Comparison of ENCODE assay signal across 14 mouse cellular contexts in genomic region chr6:87120661-87121060, GRCm38 (mm10). TPM values are rescaled to one million over a fixed set of nuclear protein-coding genes. Genes with fewer than 3 reads are reported as not detected.
DNase-seq lines count a peak whose midpoint lies in the region; ATAC-seq and TF ChIP-seq lines count a peak whose summit lies in the region.
"Had no signal": no experiment of that assay in that cellular context is flagged by ENCODE, and none has a peak within 500 bp of the region (broad histone marks: within the 10 kb centered on the region; RNA-seq: fewer than 3 reads in every experiment).

No protein-coding gene starts in this region.

- H3K4me3 ChIP-seq in hindbrain, postnatal 0 days (ENCODE audit: low read length): no peak overlapping the region
- H3K4me3 ChIP-seq in hindbrain, embryonic 14.5 days (replicated peaks; ENCODE audit: low read length): no peak overlapping the region
- H3K4me3 ChIP-seq in spleen, adult 2 months (ENCODE audit: extremely low read depth, insufficient read depth, insufficient read length): no peak overlapping the region
- H3K4me3 ChIP-seq in stomach, postnatal 0 days (ENCODE audit: low read depth, low read length): no peak overlapping the region
- H3K4me3 ChIP-seq: forebrain, embryonic 12.5 days; liver, embryonic 15.5 days had no signal

- WGBS in hindbrain, postnatal 0 days: 88% methylated on average over 6 of the region's 6 CpGs
- 92% methylated on average over 6 of the region's 6 CpGs for WGBS in hindbrain, embryonic 14.5 days
- 89% methylated on average over 6 of the region's 6 CpGs for WGBS in spleen, adult 2 months
- WGBS in stomach, postnatal 0 days: 82% methylated on average over 6 of the region's 6 CpGs

- H3K9me3 ChIP-seq in hindbrain, postnatal 0 days (ENCODE audit: low read length): no peaks in the 10 kb centered on the region
- no peaks in the 10 kb centered on the region for H3K9me3 ChIP-seq in hindbrain, embryonic 14.5 days (ENCODE audit: control insufficient read depth, low read length)
- no peaks in the 10 kb centered on the region for H3K9me3 ChIP-seq in stomach, postnatal 0 days (ENCODE audit: control insufficient read depth, low read length)
- H3K9me3 ChIP-seq: forebrain, embryonic 12.5 days; liver, embryonic 15.5 days had no signal

- TF ChIP-seq CTCF in hindbrain, postnatal 0 days (IDR thresholded peaks at IDR 0.05; ENCODE audit: low read depth): peak; percentile 30; the same call in 1 of the 2 replicates
- TF ChIP-seq CTCF in spleen, adult 2 months (IDR thresholded peaks at IDR 0.05; ENCODE audit: extremely low read depth, insufficient read depth, insufficient read length, insufficient replicate concordance): peak; percentile 8; the same call in 1 of the 2 replicates
- peak; percentile 54 for TF ChIP-seq CTCF in stomach, postnatal 0 days (IDR thresholded peaks at IDR 0.05; ENCODE audit: low read depth)

- no peak overlapping the region for H3K4me2 ChIP-seq in hindbrain, postnatal 0 days (ENCODE audit: low read depth, low read length)
- no peak overlapping the region for H3K4me2 ChIP-seq in hindbrain, embryonic 14.5 days (replicated peaks)
- H3K4me2 ChIP-seq in stomach, postnatal 0 days (replicated peaks; ENCODE audit: low read depth): no peak overlapping the region
- H3K4me2 ChIP-seq: forebrain, embryonic 12.5 days; liver, embryonic 15.5 days had no signal

- H3K36me3 ChIP-seq in hindbrain, postnatal 0 days (ENCODE audit: insufficient read depth, low read length): no peaks in the 10 kb centered on the region
- no peaks in the 10 kb centered on the region for H3K36me3 ChIP-seq in hindbrain, embryonic 14.5 days (replicated peaks; ENCODE audit: control insufficient read depth, insufficient read depth)
- no peaks in the 10 kb centered on the region for H3K36me3 ChIP-seq in spleen, adult 2 months (ENCODE audit: control insufficient read depth, insufficient read depth, low read length)
- H3K36me3 ChIP-seq in stomach, postnatal 0 days (ENCODE audit: control insufficient read depth, insufficient read depth, low read length): no peaks in the 10 kb centered on the region
- H3K36me3 ChIP-seq: forebrain, embryonic 12.5 days; liver, embryonic 15.5 days had no signal

- no peak for DNase-seq in hindbrain, postnatal 0 days (ENCODE audit: low spot score)
- DNase-seq in hindbrain, embryonic 14.5 days (ENCODE audit: low spot score): no peak
- no peak for DNase-seq in spleen, adult 2 months (ENCODE audit: low read depth in 1 of 2, low spot score in 2 of 2)
- no peak for DNase-seq in spleen, adult 12 weeks (ENCODE audit: low spot score)
- peak; percentile 82 for DNase-seq in ZHBTc4 (ENCODE audit: low read depth, low spot score)
- no peak for DNase-seq in stomach, postnatal 0 days (ENCODE audit: low spot score)
- no peak for DNase-seq in frontal cortex, postnatal 36 days (ENCODE audit: low spot score in 2 of 2)
- DNase-seq in layer of hippocampus, postnatal 36 days: no peak
- DNase-seq: gastrocnemius, postnatal 14 days; heart, postnatal 36 days; kidney, adult 18-20 months; midbrain, embryonic 14.5 days had no signal

- H3K4me1 ChIP-seq in hindbrain, postnatal 0 days (ENCODE audit: insufficient read depth, low read length): no peaks in the 10 kb centered on the region
- no peaks in the 10 kb centered on the region for H3K4me1 ChIP-seq in hindbrain, embryonic 14.5 days (replicated peaks; ENCODE audit: control insufficient read depth, insufficient read depth, low read length)
- H3K4me1 ChIP-seq in spleen, adult 2 months (ENCODE audit: control insufficient read depth, insufficient read depth, insufficient read length): peaks cover 8% of the 10 kb centered on the region; the same call in 1 of the 2 replicates
- H3K4me1 ChIP-seq in stomach, postnatal 0 days (replicated peaks; ENCODE audit: control insufficient read depth, insufficient read depth): no peaks in the 10 kb centered on the region
- H3K4me1 ChIP-seq: forebrain, embryonic 12.5 days had no signal

- no peak overlapping the region for H3K27ac ChIP-seq in hindbrain, postnatal 0 days
- no peak overlapping the region for H3K27ac ChIP-seq in hindbrain, embryonic 14.5 days
- no peak overlapping the region for H3K27ac ChIP-seq in spleen, adult 2 months (ENCODE audit: insufficient read depth, low read length)
- H3K27ac ChIP-seq in stomach, postnatal 0 days (replicated peaks): no peak overlapping the region
- H3K27ac ChIP-seq: forebrain, embryonic 12.5 days had no signal

- no peaks in the 10 kb centered on the region for H3K27me3 ChIP-seq in hindbrain, postnatal 0 days (ENCODE audit: insufficient read depth, low read length)
- no peaks in the 10 kb centered on the region for H3K27me3 ChIP-seq in hindbrain, embryonic 14.5 days (ENCODE audit: control insufficient read depth, insufficient read depth, low read length)
- H3K27me3 ChIP-seq in spleen, adult 2 months (ENCODE audit: control insufficient read depth, insufficient read depth, low read length): no peaks in the 10 kb centered on the region
- H3K27me3 ChIP-seq in stomach, postnatal 0 days (ENCODE audit: control insufficient read depth, insufficient read depth, low read length): no peaks in the 10 kb centered on the region
- H3K27me3 ChIP-seq: forebrain, embryonic 12.5 days had no signal

- no peak for TF ChIP-seq EP300 in stomach, postnatal 0 days (optimal IDR thresholded peaks at IDR 0.05)

- TF ChIP-seq POLR2A in spleen, adult 2 months (IDR thresholded peaks at IDR 0.05; ENCODE audit: low read depth, low read length): no peak

- ATAC-seq in hindbrain, postnatal 0 days: no peak
- ATAC-seq in hindbrain, embryonic 14.5 days (ENCODE audit: low FRiP score): no peak
- no peak for ATAC-seq in stomach, postnatal 0 days (ENCODE audit: low FRiP score, low TSS enrichment)

- no peak overlapping the region for H3K9ac ChIP-seq in hindbrain, postnatal 0 days (replicated peaks; ENCODE audit: low read length)
- H3K9ac ChIP-seq in hindbrain, embryonic 14.5 days: no peak overlapping the region
- no peak overlapping the region for H3K9ac ChIP-seq in stomach, postnatal 0 days (ENCODE audit: low read length)
- H3K9ac ChIP-seq: forebrain, embryonic 12.5 days; liver, embryonic 15.5 days had no signal

RNA-seq across cellular contexts. Expression of gene D6Ertd527e, which starts 16.1 kb away (rescaled TPM):
- total RNA-seq in hindbrain, postnatal 0 days (2014; rRNA removed): 0.42 TPM in 1 of 2 replicates, not detected in the other
- 0.10 TPM in 2 replicates for polyA plus RNA-seq in hindbrain, postnatal 0 days (2015; fragmentation: Nextera tagmentation; extraction: Ambion mirVana)
- 0.13 and 0.21 TPM in 2 replicates for polyA plus RNA-seq in hindbrain, embryonic 14.5 days (2014; fragmentation: Nextera tagmentation; extraction: Ambion mirVana)
- polyA plus RNA-seq in spleen, adult 2 months (2012; rRNA removed): 0.90 and 2.9 TPM in 2 replicates
- polyA plus RNA-seq in stomach, postnatal 0 days (2015; fragmentation: Nextera tagmentation; extraction: Ambion mirVana): 0.19 and 0.29 TPM in 2 replicates
- total RNA-seq in layer of hippocampus, postnatal 36 days (2021): not detected
- total RNA-seq: gastrocnemius, postnatal 14 days; heart, postnatal 36 days had no signal
- polyA plus RNA-seq: liver, embryonic 15.5 days; midbrain, embryonic 14.5 days had no signal
